Mouse (Mus musculus) testis, adult 2 months (tissue): Measurements from ENCODE around the gene Hspb2. TPM values are rescaled to one million over a fixed set of nuclear protein-coding genes. Genes with fewer than 3 reads are reported as not detected.
A peak's percentile ranks its signal among the peaks of the same experiment; 100 is the strongest.

ENCODE experiments used
- H3K27ac ChIP-seq: fragments of 200-500 bp; 2 replicates; pipeline ENCODE4 v1.5.1; 2012; ENCODE audit warnings: low read depth, low read length; ENCODE audit not compliant: control insufficient read depth, insufficient read depth
- H3K27me3 ChIP-seq: fragments of 200-500 bp; 2 replicates; pipeline ENCODE4 v1.6.1; 2012; ENCODE audit warnings: mild to moderate bottlenecking, low read length, moderate library complexity; ENCODE audit not compliant: control insufficient read depth, insufficient read depth
- H3K36me3 ChIP-seq: fragments of 200-500 bp; 2 replicates; pipeline ENCODE4 v1.6.1; 2012; ENCODE audit warnings: mild to moderate bottlenecking, low read length; ENCODE audit not compliant: control insufficient read depth, insufficient read depth
- H3K4me1 ChIP-seq: fragments of 200-500 bp; 2 replicates; pipeline ENCODE4 v1.6.1; 2012; ENCODE audit warnings: low read length; ENCODE audit not compliant: control insufficient read depth, insufficient read depth
- H3K4me3 ChIP-seq: fragments of 200-500 bp; 2 replicates; pipeline ENCODE4 v1.5.1; 2012; ENCODE audit warnings: low read depth, mild to moderate bottlenecking, low read length, moderate library complexity, mixed read lengths; ENCODE audit not compliant: control insufficient read depth
- CTCF ChIP-seq: fragments of 200-500 bp; IDR thresholded peaks from 2 replicates; pipeline ENCODE4 v1.5.1; 2012; ENCODE audit warnings: low read depth, mild to moderate bottlenecking, inconsistent platforms, low read length, moderate library complexity; ENCODE audit not compliant: control insufficient read depth, insufficient read depth, insufficient replicate concordance
- POLR2A ChIP-seq: fragments of 200-500 bp; IDR thresholded peaks from 2 replicates; pipeline ENCODE4 v1.6.1; 2012; ENCODE audit warnings: low read depth, mild to moderate bottlenecking, inconsistent platforms, low read length, moderate library complexity; ENCODE audit not compliant: control insufficient read depth
- polyA plus RNA-seq: library from polyadenylated mRNA; depleted of rRNA; stranded (reverse); fragments of >200 nt; gene quantifications from 2 replicates; pipeline ENCODE4 v1.2.3, GENCODE M21; 2012

Hspb2 gene
- polyA plus RNA-seq, 1 experiment, result 2.3 TPM

- Histone ChIP-seq H3K27me3 (no peaks in the 10 kb centered on the region), H3K4me1 (peaks cover 14% of the 10 kb centered on the region), H3K27ac (peak overlapping the region; percentile 40; the same call in 1 of the 2 replicates), H3K36me3 (no peaks in the 10 kb centered on the region), H3K4me3 (no peak overlapping the region)
- TF ChIP-seq POLR2A (no peak), CTCF (no peak)
These were observed 28.0 kb downstream of the Hspb2 start for GRCm38 (mm10) chr9:50724147-50724546.

- TF ChIP-seq POLR2A, result no peak
- no peak for TF ChIP-seq CTCF
- H3K4me1 ChIP-seq, result peaks cover 14% of the 10 kb centered on the region
- peak overlapping the region; percentile 36 for H3K27ac ChIP-seq
- H3K36me3 ChIP-seq, result no peaks in the 10 kb centered on the region
- no peaks in the 10 kb centered on the region for H3K27me3 ChIP-seq
- no peak overlapping the region for H3K4me3 ChIP-seq
These were observed 28.7 kb downstream of the Hspb2 start for GRCm38 (mm10) chr9:50723406-50723805.

- Histone ChIP-seq H3K27me3 (no peaks in the 10 kb centered on the region), H3K27ac (peak overlapping the region; percentile 27), H3K4me3 (no peak overlapping the region), H3K36me3 (no peaks in the 10 kb centered on the region), H3K4me1 (peaks cover 7% of the 10 kb centered on the region)
- no peak for TF ChIP-seq POLR2A
- no peak for TF ChIP-seq CTCF
These were observed 29.7 kb downstream of the Hspb2 start for GRCm38 (mm10) chr9:50722451-50722911.

GRCm38 (mm10) chr9:50721061-50721460 lies 31.1 kb downstream of the Hspb2 start:
- no peak for TF ChIP-seq CTCF
- no peak for TF ChIP-seq POLR2A
- peaks cover 2% of the 10 kb centered on the region for H3K4me1 ChIP-seq
- no peak overlapping the region for H3K4me3 ChIP-seq
- H3K27ac ChIP-seq, result peak overlapping the region; percentile 60; the same call in 1 of the 2 replicates
- no peaks in the 10 kb centered on the region for H3K27me3 ChIP-seq
- H3K36me3 ChIP-seq, result no peaks in the 10 kb centered on the region

GRCm38 (mm10) chr9:50718878-50719277 lies 33.3 kb downstream of the Hspb2 start:
- H3K36me3 ChIP-seq, result no peaks in the 10 kb centered on the region
- H3K4me1 ChIP-seq, result peaks cover 2% of the 10 kb centered on the region
- no peak for TF ChIP-seq POLR2A
- H3K27ac ChIP-seq, result no peak overlapping the region
- no peaks in the 10 kb centered on the region for H3K27me3 ChIP-seq
- no peak overlapping the region for H3K4me3 ChIP-seq

GRCm38 (mm10) chr9:50714188-50714587 lies 38.0 kb downstream of the Hspb2 start:
- Histone ChIP-seq H3K4me3 (no peak overlapping the region), H3K4me1 (no peaks in the 10 kb centered on the region), H3K27ac (no peak overlapping the region), H3K36me3 (no peaks in the 10 kb centered on the region), H3K27me3 (no peaks in the 10 kb centered on the region)
- TF ChIP-seq POLR2A, result no peak
- TF ChIP-seq CTCF, result no peak

- TF ChIP-seq POLR2A, result no peak
- TF ChIP-seq CTCF, result no peak
- H3K4me1 ChIP-seq, result no peaks in the 10 kb centered on the region
- no peaks in the 10 kb centered on the region for H3K27me3 ChIP-seq
- no peaks in the 10 kb centered on the region for H3K36me3 ChIP-seq
- H3K27ac ChIP-seq, result no peak overlapping the region
- H3K4me3 ChIP-seq, result no peak overlapping the region
These were observed 40.8 kb downstream of the Hspb2 start for GRCm38 (mm10) chr9:50711337-50711736.

GRCm38 (mm10) chr9:50709108-50709507 lies 43.0 kb downstream of the Hspb2 start:
- peak; percentile 25; the same call in 1 of the 2 replicates for TF ChIP-seq CTCF
- no peak for TF ChIP-seq POLR2A
- Histone ChIP-seq H3K36me3 (no peaks in the 10 kb centered on the region), H3K27me3 (no peaks in the 10 kb centered on the region), H3K4me3 (no peak overlapping the region), H3K27ac (no peak overlapping the region), H3K4me1 (no peaks in the 10 kb centered on the region)
